Mouse (Mus musculus) heart, adult 2 months (tissue): Measurements from ENCODE around the gene Krt33a.

Source experiments
- EP300 ChIP-seq: fragments of 200-500 bp; IDR thresholded peaks from 2 replicates; pipeline ENCODE4 v1.6.1; 2011; ENCODE audit warnings: low read depth, low read length, control low read depth; ENCODE audit not compliant: insufficient read depth
- POLR2A ChIP-seq: fragments of 200-500 bp; IDR thresholded peaks from 2 replicates; pipeline ENCODE4 v1.6.1; 2011; ENCODE audit warnings: mild to moderate bottlenecking, low read depth, low read length, control low read depth; ENCODE audit not compliant: insufficient read depth

GRCm38 (mm10) chr11:100004846-100005245 is 11.2 kb downstream of the Krt33a start:
- no peak for TF ChIP-seq EP300
- no peak for TF ChIP-seq POLR2A
